Mouse (Mus musculus): ENCODE measurements around the gene Pla2g4e.

DNA sequence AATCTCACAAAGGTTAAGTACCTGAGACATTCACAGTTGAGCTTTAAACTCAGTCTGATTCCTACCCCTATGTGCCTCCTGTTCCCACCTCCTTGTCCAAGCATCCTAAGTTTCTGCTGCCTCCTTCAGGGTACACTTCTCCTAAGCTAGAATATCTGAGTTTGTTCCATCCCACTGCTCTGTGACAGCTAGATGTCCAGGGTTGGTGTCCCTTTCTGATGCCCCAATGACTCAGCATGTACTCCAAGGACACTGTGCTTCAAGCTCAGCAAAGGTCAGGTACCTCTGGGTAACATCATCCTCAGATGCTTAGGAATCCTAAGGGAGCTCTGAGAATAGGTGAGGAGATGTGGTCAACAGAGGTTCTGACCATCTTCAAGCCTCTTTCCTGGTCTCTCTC, 117.1 kb downstream of the Pla2g4e start:
- no peak for TF ChIP-seq GATA1 (IDR thresholded peaks at IDR 0.05; ENCODE audit: borderline replicate concordance, low read length)
- TF ChIP-seq CTCF (IDR thresholded peaks at IDR 0.05; ENCODE audit: low read depth, low read length), result no peak
- no peak for TF ChIP-seq GATA2 (IDR thresholded peaks at IDR 0.05; ENCODE audit: borderline replicate concordance, low read depth, low read length)
- no peak for TF ChIP-seq POLR2AphosphoS5 (IDR thresholded peaks at IDR 0.05; ENCODE audit: insufficient replicate concordance, low read depth, low read length)
- TF ChIP-seq TAL1 (conservative IDR thresholded peaks at IDR 0.05; ENCODE audit: low read depth, low read length), result no peak
